Mouse (Mus musculus) cerebellum, adult 11-12 months (tissue): ENCODE data around the gene Gm42517.
A peak's percentile ranks its signal among the peaks of the same experiment; 100 is the strongest.

ENCODE experiments used
- DNase-seq: peaks from one replicate; pipeline ENCODE4 v3.0.0; 2022

Gm42517 gene

GRCm38 (mm10) chr5:108367871-108368332 lies at the start of gene Gm42517:
Gm42517 (minus strand) TSS chr5:108367922.
- DNase-seq = peak; percentile 51

GRCm38 (mm10) chr5:108414711-108415110 lies 47.0 kb upstream of the Gm42517 start:
- no peak for DNase-seq

GRCm38 (mm10) chr5:108406977-108407376 lies 39.3 kb upstream of the Gm42517 start:
- no peak for DNase-seq

- DNase-seq = no peak
Measured at GRCm38 (mm10) chr5:108405460-108405859, 37.7 kb upstream of the Gm42517 start.

GRCm38 (mm10) chr5:108403453-108403852 lies 35.7 kb upstream of the Gm42517 start:
- DNase-seq = no peak

GRCm38 (mm10) chr5:108389744-108390143 lies 22.0 kb upstream of the Gm42517 start:
- no peak for DNase-seq

GRCm38 (mm10) chr5:108388201-108388600 lies 20.5 kb upstream of the Gm42517 start, which contains the start of gene Pde6b:
Pde6b (plus strand) TSS chr5:108388391.
- no peak for DNase-seq

- no peak for DNase-seq
Measured at GRCm38 (mm10) chr5:108386449-108386848, 18.7 kb upstream of the Gm42517 start.

- DNase-seq = no peak
Measured at GRCm38 (mm10) chr5:108385632-108386031, 17.9 kb upstream of the Gm42517 start.

- DNase-seq = no peak
Measured at GRCm38 (mm10) chr5:108378346-108378745, 10.6 kb upstream of the Gm42517 start.

GRCm38 (mm10) chr5:108376059-108376458 lies 8.3 kb upstream of the Gm42517 start:
- DNase-seq = no peak

GRCm38 (mm10) chr5:108374079-108374478 lies 6.4 kb upstream of the Gm42517 start:
- no peak for DNase-seq

GRCm38 (mm10) chr5:108369964-108370363 lies 2.2 kb upstream of the Gm42517 start:
- DNase-seq = no peak

- peak; percentile 65 for DNase-seq
Measured at GRCm38 (mm10) chr5:108368851-108369621, 1.3 kb upstream of the Gm42517 start.

- DNase-seq = no peak
Measured at GRCm38 (mm10) chr5:108368446-108368845, 724 bp upstream of the Gm42517 start.

- peak; percentile 62 for DNase-seq
Measured at GRCm38 (mm10) chr5:108366984-108367841, 509 bp downstream of the Gm42517 start.

- DNase-seq = peak; percentile 33
Measured at GRCm38 (mm10) chr5:108366328-108366983, 1.3 kb downstream of the Gm42517 start.

- no peak for DNase-seq
Measured at GRCm38 (mm10) chr5:108362330-108362729, 5.4 kb downstream of the Gm42517 start.

- DNase-seq = no peak
Measured at GRCm38 (mm10) chr5:108360211-108360610, 7.5 kb downstream of the Gm42517 start.

GRCm38 (mm10) chr5:108359491-108359890 lies 8.2 kb downstream of the Gm42517 start:
- DNase-seq = no peak

- no peak for DNase-seq
Measured at GRCm38 (mm10) chr5:108357862-108358261, 9.9 kb downstream of the Gm42517 start.

GRCm38 (mm10) chr5:108354056-108354455 lies 13.7 kb downstream of the Gm42517 start:
- no peak for DNase-seq

GRCm38 (mm10) chr5:108349511-108350148 lies 18.1 kb downstream of the Gm42517 start:
- no peak for DNase-seq
